Comparison of ENCODE assay signal across 19 mouse cellular contexts in genomic region chr16:38455511-38456418, GRCm38 (mm10). TPM values are rescaled to one million over a fixed set of nuclear protein-coding genes. Genes with fewer than 3 reads are reported as not detected.
DNase-seq lines count a peak whose midpoint lies in the region; ATAC-seq and TF ChIP-seq lines count a peak whose summit lies in the region.
"Had no signal": no experiment of that assay in that cellular context is flagged by ENCODE, and none has a peak within 500 bp of the region (broad histone marks: within the 10 kb centered on the region; RNA-seq: fewer than 3 reads in every experiment).

Gene Cd80, plus strand, starts transcription at chr16:38455561.

- H3K36me3 ChIP-seq in hindbrain, embryonic 13.5 days: no peaks in the 10 kb centered on the region
- no peaks in the 10 kb centered on the region for H3K36me3 ChIP-seq in hindbrain, embryonic 16.5 days (ENCODE audit: control insufficient read depth, insufficient read depth, low read length)
- no peaks in the 10 kb centered on the region for H3K36me3 ChIP-seq in liver, embryonic 15.5 days (replicated peaks)
- H3K36me3 ChIP-seq in liver, embryonic 11.5 days (ENCODE audit: control insufficient read depth, insufficient read depth, low read length): no peaks in the 10 kb centered on the region
- H3K36me3 ChIP-seq in ES-E14 (ENCODE audit: control insufficient read depth, insufficient read depth, low read length, poor library complexity, severe bottlenecking) (no peaks in the 10 kb centered on the region), macrophage (ENCODE audit: inconsistent target) (no peaks in the 10 kb centered on the region; the same call in 1 of the 2 replicates)
- H3K36me3 ChIP-seq: embryonic facial prominence, embryonic 12.5 days; forebrain, embryonic 12.5 days had no signal

- no peak within 1 kb of the TSS for H3K4me2 ChIP-seq in hindbrain, embryonic 13.5 days
- H3K4me2 ChIP-seq in hindbrain, embryonic 16.5 days (ENCODE audit: low read length): no peak within 1 kb of the TSS
- no peak within 1 kb of the TSS for H3K4me2 ChIP-seq in liver, embryonic 15.5 days
- no peak within 1 kb of the TSS for H3K4me2 ChIP-seq in liver, embryonic 11.5 days
- H3K4me2 ChIP-seq: embryonic facial prominence, embryonic 12.5 days; forebrain, embryonic 12.5 days; heart, embryonic 13.5 days had no signal

- H3K9me3 ChIP-seq in hindbrain, embryonic 13.5 days: no peaks in the 10 kb centered on the region
- no peaks in the 10 kb centered on the region for H3K9me3 ChIP-seq in hindbrain, embryonic 16.5 days (ENCODE audit: control insufficient read depth, low read length)
- no peaks in the 10 kb centered on the region for H3K9me3 ChIP-seq in liver, embryonic 15.5 days (replicated peaks)
- H3K9me3 ChIP-seq in liver, embryonic 11.5 days (ENCODE audit: control insufficient read depth, low read length): no peaks in the 10 kb centered on the region
- no peaks in the 10 kb centered on the region for H3K9me3 ChIP-seq in ES-E14 (ENCODE audit: control insufficient read depth, insufficient read depth, low read depth, low read length)
- H3K9me3 ChIP-seq: embryonic facial prominence, embryonic 12.5 days; forebrain, embryonic 12.5 days; heart, embryonic 13.5 days had no signal

- WGBS in hindbrain, embryonic 13.5 days: 75% methylated on average over 14 of the region's 17 CpGs
- WGBS in hindbrain, embryonic 16.5 days: 73% methylated on average over 17 of the region's 17 CpGs
- 69% methylated on average over 17 of the region's 17 CpGs for WGBS in liver, embryonic 15.5 days (ENCODE audit: insufficient replicate concordance)
- 72% methylated on average over 17 of the region's 17 CpGs for WGBS in liver, embryonic 11.5 days
- 85% methylated on average over 12 of the region's 17 CpGs for whole genome bisulfite sequencing in macrophage (ENCODE audit: missing documents)

- H3K79me2 ChIP-seq in macrophage (ENCODE audit: inconsistent target): peaks cover 51% of the 10 kb centered on the region

- 0 out of 2 replicates have a peak within 1 kb of the TSS, but pooled peaks have one; percentile 13 for H3K9ac ChIP-seq in hindbrain, embryonic 13.5 days
- no peak within 1 kb of the TSS for H3K9ac ChIP-seq in hindbrain, embryonic 16.5 days (ENCODE audit: low read depth, low read length)
- H3K9ac ChIP-seq in liver, embryonic 15.5 days: no peak within 1 kb of the TSS
- no peak within 1 kb of the TSS for H3K9ac ChIP-seq in liver, embryonic 11.5 days (ENCODE audit: low read depth, low read length)
- no peak within 1 kb of the TSS; the same call in 1 of the 2 replicates for H3K9ac ChIP-seq in ES-E14 (ENCODE audit: insufficient read depth, low read depth, low read length, poor library complexity, severe bottlenecking)
- H3K9ac ChIP-seq: embryonic facial prominence, embryonic 12.5 days; forebrain, embryonic 12.5 days; heart, embryonic 13.5 days had no signal

- in situ Hi-C loops in ES-E14 (cut with MboI; ENCODE audit: low sequenced_read_pairs in 2 of 2, unreplicated experiment in 2 of 2): no loop called here

- peaks cover 12% of the 10 kb centered on the region for H3K4me1 ChIP-seq in hindbrain, embryonic 13.5 days (replicated peaks)
- H3K4me1 ChIP-seq in hindbrain, embryonic 16.5 days (ENCODE audit: control insufficient read depth, insufficient read depth, low read depth, low read length): peaks cover 9% of the 10 kb centered on the region
- H3K4me1 ChIP-seq in liver, embryonic 15.5 days (replicated peaks): peaks cover 34% of the 10 kb centered on the region
- H3K4me1 ChIP-seq in liver, embryonic 11.5 days (replicated peaks; ENCODE audit: control insufficient read depth, insufficient read depth, low read length): peaks cover 11% of the 10 kb centered on the region
- H3K4me1 ChIP-seq in ES-E14 (ENCODE audit: control insufficient read depth in 2 of 2, insufficient read depth in 2 of 2, low read length in 2 of 2, poor library complexity in 1 of 2): peaks cover 17 to 19% of the 10 kb centered on the region in 2 experiments

- no peak for DNase-seq in liver, embryonic 11.5 days (ENCODE audit: low spot score)
- DNase-seq in ES-E14 (ENCODE audit: low read depth, low spot score): no peak
- no peak for DNase-seq in cerebellum, adult 11-12 months
- no peak for DNase-seq in right cerebral cortex, postnatal 4 days
- DNase-seq: adrenal gland, postnatal 10 days; cerebellum, adult 11 months; cerebellum, adult 9-10 months; cerebellum, postnatal 25 days; gastrocnemius, postnatal 14 days; heart, postnatal 36 days had no signal

- no peak within 1 kb of the TSS for H3K4me3 ChIP-seq in hindbrain, embryonic 13.5 days
- H3K4me3 ChIP-seq in hindbrain, embryonic 16.5 days (ENCODE audit: low read length): no peak within 1 kb of the TSS
- no peak within 1 kb of the TSS for H3K4me3 ChIP-seq in liver, embryonic 15.5 days (replicated peaks)
- H3K4me3 ChIP-seq in liver, embryonic 11.5 days (ENCODE audit: low read depth, low read length): no peak within 1 kb of the TSS
- H3K4me3 ChIP-seq in ES-E14 (ENCODE audit: insufficient read depth in 1 of 2, low read depth in 1 of 2, low read length in 2 of 2, poor library complexity in 1 of 2, severe bottlenecking in 1 of 2): no peak within 1 kb of the TSS
- no peak within 1 kb of the TSS for H3K4me3 ChIP-seq in macrophage (ENCODE audit: inconsistent target)
- H3K4me3 ChIP-seq: embryonic facial prominence, embryonic 12.5 days; forebrain, embryonic 12.5 days; heart, embryonic 13.5 days had no signal

- H3K27ac ChIP-seq in hindbrain, embryonic 13.5 days: no peak within 1 kb of the TSS
- no peak within 1 kb of the TSS for H3K27ac ChIP-seq in hindbrain, embryonic 16.5 days (ENCODE audit: low read depth, low read length)
- peak within 1 kb of the TSS; percentile 16; the same call in 1 of the 2 replicates for H3K27ac ChIP-seq in liver, embryonic 15.5 days (replicated peaks)
- no peak within 1 kb of the TSS for H3K27ac ChIP-seq in liver, embryonic 11.5 days (ENCODE audit: low read depth, low read length)
- H3K27ac ChIP-seq in ES-E14 (ENCODE audit: insufficient read depth, low read depth, low read length, poor library complexity, severe bottlenecking) (no peak within 1 kb of the TSS), macrophage (no peak within 1 kb of the TSS)
- H3K27ac ChIP-seq: embryonic facial prominence, embryonic 12.5 days; forebrain, embryonic 12.5 days; heart, embryonic 13.5 days; hindbrain, postnatal 0 days had no signal

- ATAC-seq in hindbrain, embryonic 13.5 days (ENCODE audit: low FRiP score): no peak
- ATAC-seq in hindbrain, embryonic 16.5 days: no peak
- no peak for ATAC-seq in liver, embryonic 15.5 days (ENCODE audit: insufficient read depth)
- ATAC-seq in liver, embryonic 11.5 days (replicated peaks; ENCODE audit: low FRiP score): no peak
- ATAC-seq: forebrain, embryonic 16.5 days; hindbrain, postnatal 0 days had no signal

- H3K27me3 ChIP-seq in hindbrain, embryonic 13.5 days: no peaks in the 10 kb centered on the region
- H3K27me3 ChIP-seq in hindbrain, embryonic 16.5 days (replicated peaks; ENCODE audit: control insufficient read depth, insufficient read depth, low read length): no peaks in the 10 kb centered on the region
- no peaks in the 10 kb centered on the region; the same call in 1 of the 2 replicates for H3K27me3 ChIP-seq in liver, embryonic 15.5 days
- H3K27me3 ChIP-seq in liver, embryonic 11.5 days (replicated peaks; ENCODE audit: control insufficient read depth, insufficient read depth, low read length): no peaks in the 10 kb centered on the region
- H3K27me3 ChIP-seq: embryonic facial prominence, embryonic 12.5 days; forebrain, embryonic 12.5 days had no signal

TF ChIP-seq in ES-E14, 5 proteins besides CTCF, POLR2A, EP300 and RAD21:
- TF ChIP-seq CHD2 (IDR thresholded peaks at IDR 0.05; ENCODE audit: low read depth, low read length) (no peak), HCFC1 (IDR thresholded peaks at IDR 0.05; ENCODE audit: borderline replicate concordance, insufficient read depth, low read length) (no peak), MAFK (IDR thresholded peaks at IDR 0.05; ENCODE audit: insufficient read depth, low read depth, low read length) (no peak), ZC3H11A (IDR thresholded peaks at IDR 0.05; ENCODE audit: borderline replicate concordance, low read depth, low read length) (no peak), ZNF384 (IDR thresholded peaks at IDR 0.05; ENCODE audit: low read depth, low read length) (no peak)
TF ChIP-seq in ES-E14: peak in this region for 0.

RNA-seq across cellular contexts. Expression of gene Cd80, which starts in this region (rescaled TPM):
- 0.48 and 0.55 TPM in 2 replicates for polyA plus RNA-seq in hindbrain, embryonic 13.5 days (2015; fragmentation: Nextera tagmentation; extraction: Ambion mirVana)
- polyA plus RNA-seq in hindbrain, embryonic 16.5 days (2015; fragmentation: Nextera tagmentation; extraction: Ambion mirVana): 0.30 and 0.60 TPM in 2 replicates
- polyA plus RNA-seq in liver, embryonic 15.5 days (2015; fragmentation: Nextera tagmentation; extraction: Ambion mirVana): 0.21 and 0.28 TPM in 2 replicates
- 0.14 and 0.23 TPM in 2 replicates for polyA plus RNA-seq in liver, embryonic 11.5 days (2014; fragmentation: Nextera tagmentation; extraction: Ambion mirVana)
- 11.1 and 15.2 TPM in 2 replicates for total RNA-seq in ES-E14 (2012; rRNA removed)
- 100 to 1,000 TPM in 5 of 26 experiments, 10 to 100 TPM in 21; 28.0 to 147 (median 45.2) TPM for total RNA-seq in macrophage (2018; cell fraction: chromatin; rRNA removed)
- 10 to 100 TPM; 11.2 to 55.6 (median 14.9) TPM for total RNA-seq in macrophage (2018; cell fraction: cytosol; rRNA removed)
- 100 to 1,000 TPM in 6 of 26 experiments, 10 to 100 TPM in 20; 23.0 to 146 (median 51.2) TPM for total RNA-seq in macrophage (2018; cell fraction: nucleus; rRNA removed)
- 10.3 to 13.1 TPM (median 11.9 TPM) in 3 replicates for polyA plus RNA-seq in macrophage (2018)
